Mouse (Mus musculus): ENCODE results near the gene Fn1. TPM values are rescaled to one million over a fixed set of nuclear protein-coding genes. Genes with fewer than 3 reads are reported as not detected.

Fn1 gene
- total and polyA plus RNA-seq, 3 experiments, result 40.5 to 95.9 (median 58.2) TPM

GRCm38 (mm10) chr1:71609057-71609775 lies 43.8 kb downstream of the Fn1 start:
- Histone ChIP-seq H3K4me1 (ENCODE audit: control insufficient read depth, insufficient read depth, low read length) (no peaks in the 10 kb centered on the region), H3K4me3 (no peak overlapping the region), H3K27me3 (ENCODE audit: control insufficient read depth, insufficient read depth, low read length) (no peaks in the 10 kb centered on the region), H3K36me3 (ENCODE audit: control insufficient read depth, insufficient read depth, low read length) (no peaks in the 10 kb centered on the region), H3K9ac (ENCODE audit: low read depth, low read length) (no peak overlapping the region), H3K27ac (no peak overlapping the region), H3K79me2 (replicated peaks; ENCODE audit: control insufficient read depth, insufficient read depth, low read length) (no peaks in the 10 kb centered on the region)
- 94% methylated on average over 37 of the region's 37 CpGs for WGBS
- intact Hi-C loops (cut with DNase I), result no loop called here
- TF ChIP-seq CTCF (IDR thresholded peaks at IDR 0.05) (no peak), EP300 (IDR thresholded peaks at IDR 0.05; ENCODE audit: insufficient read depth, low read depth, low read length) (no peak), POLR2A (IDR thresholded peaks at IDR 0.05; ENCODE audit: insufficient read depth, low read depth, low read length) (no peak)
- DNase-seq, result no peak

GRCm38 (mm10) chr1:71606600-71607325 lies 46.2 kb downstream of the Fn1 start:
- Histone ChIP-seq H3K4me1 (ENCODE audit: control insufficient read depth, insufficient read depth, low read length) (no peaks in the 10 kb centered on the region), H3K4me3 (no peak overlapping the region), H3K27ac (no peak overlapping the region), H3K79me2 (replicated peaks; ENCODE audit: control insufficient read depth, insufficient read depth, low read length) (no peaks in the 10 kb centered on the region), H3K36me3 (ENCODE audit: control insufficient read depth, insufficient read depth, low read length) (no peaks in the 10 kb centered on the region), H3K27me3 (ENCODE audit: control insufficient read depth, insufficient read depth, low read length) (no peaks in the 10 kb centered on the region), H3K9ac (ENCODE audit: low read depth, low read length) (no peak overlapping the region)
- no peak for DNase-seq
- WGBS, result 83% methylated on average over 8 of the region's 8 CpGs
- intact Hi-C loops (cut with DNase I), result no loop called here
- no peak for TF ChIP-seq POLR2A (IDR thresholded peaks at IDR 0.05; ENCODE audit: insufficient read depth, low read depth, low read length)

GRCm38 (mm10) chr1:71605751-71606150 lies 47.2 kb downstream of the Fn1 start:
- Histone ChIP-seq H3K27me3 (ENCODE audit: control insufficient read depth, insufficient read depth, low read length) (no peaks in the 10 kb centered on the region), H3K79me2 (replicated peaks; ENCODE audit: control insufficient read depth, insufficient read depth, low read length) (no peaks in the 10 kb centered on the region), H3K4me3 (no peak overlapping the region), H3K9ac (ENCODE audit: low read depth, low read length) (no peak overlapping the region), H3K27ac (no peak overlapping the region), H3K4me1 (ENCODE audit: control insufficient read depth, insufficient read depth, low read length) (no peaks in the 10 kb centered on the region), H3K36me3 (ENCODE audit: control insufficient read depth, insufficient read depth, low read length) (no peaks in the 10 kb centered on the region)
- TF ChIP-seq CTCF (IDR thresholded peaks at IDR 0.05), result no peak
- TF ChIP-seq POLR2A (IDR thresholded peaks at IDR 0.05; ENCODE audit: insufficient read depth, low read depth, low read length), result no peak
- TF ChIP-seq EP300 (IDR thresholded peaks at IDR 0.05; ENCODE audit: insufficient read depth, low read depth, low read length), result no peak
- intact Hi-C loops (cut with DNase I), result no loop called here
- 89% methylated on average over 2 of the region's 2 CpGs for WGBS
- no peak for DNase-seq

GRCm38 (mm10) chr1:71595365-71595764 lies 57.6 kb downstream of the Fn1 start:
- H3K4me3 ChIP-seq, result no peak overlapping the region
- no peaks in the 10 kb centered on the region for H3K27me3 ChIP-seq (ENCODE audit: control insufficient read depth, insufficient read depth, low read length)
- H3K9ac ChIP-seq (ENCODE audit: low read depth, low read length), result no peak overlapping the region
- no peaks in the 10 kb centered on the region for H3K36me3 ChIP-seq (ENCODE audit: control insufficient read depth, insufficient read depth, low read length)
- TF ChIP-seq POLR2A (IDR thresholded peaks at IDR 0.05; ENCODE audit: insufficient read depth, low read depth, low read length) (no peak), CTCF (IDR thresholded peaks at IDR 0.05) (no peak), EP300 (IDR thresholded peaks at IDR 0.05; ENCODE audit: insufficient read depth, low read depth, low read length) (no peak)
- no peaks in the 10 kb centered on the region for H3K4me1 ChIP-seq (ENCODE audit: control insufficient read depth, insufficient read depth, low read length)
- no peak overlapping the region for H3K27ac ChIP-seq
- DNase-seq, result no peak
- intact Hi-C loops (cut with DNase I), result no loop called here
- WGBS, result 80% methylated on average over 4 of the region's 4 CpGs
- no peaks in the 10 kb centered on the region for H3K79me2 ChIP-seq (replicated peaks; ENCODE audit: control insufficient read depth, insufficient read depth, low read length)

- Histone ChIP-seq H3K27me3 (ENCODE audit: control insufficient read depth, insufficient read depth, low read length) (no peaks in the 10 kb centered on the region), H3K79me2 (replicated peaks; ENCODE audit: control insufficient read depth, insufficient read depth, low read length) (no peaks in the 10 kb centered on the region), H3K4me3 (no peak overlapping the region), H3K27ac (no peak overlapping the region), H3K4me1 (ENCODE audit: control insufficient read depth, insufficient read depth, low read length) (no peaks in the 10 kb centered on the region), H3K9ac (ENCODE audit: low read depth, low read length) (no peak overlapping the region), H3K36me3 (ENCODE audit: control insufficient read depth, insufficient read depth, low read length) (no peaks in the 10 kb centered on the region)
- no peak for DNase-seq
- TF ChIP-seq POLR2A (IDR thresholded peaks at IDR 0.05; ENCODE audit: insufficient read depth, low read depth, low read length) (no peak), EP300 (IDR thresholded peaks at IDR 0.05; ENCODE audit: insufficient read depth, low read depth, low read length) (no peak), CTCF (IDR thresholded peaks at IDR 0.05) (no peak)
- 88% methylated on average over 2 of the region's 2 CpGs for WGBS
- intact Hi-C loops (cut with DNase I), result no loop called here
Measured at GRCm38 (mm10) chr1:71594268-71594667, 58.7 kb downstream of the Fn1 start.

- intact Hi-C loops (cut with DNase I), result no loop called here
- Histone ChIP-seq H3K36me3 (ENCODE audit: control insufficient read depth, insufficient read depth, low read length) (no peaks in the 10 kb centered on the region), H3K27ac (no peak overlapping the region)
Measured at GRCm38 (mm10) chr1:71593184-71593583, 59.8 kb downstream of the Fn1 start.

More at GRCm38 (mm10) chr1:71593184-71593583, 59.8 kb downstream of the Fn1 start:
- no peaks in the 10 kb centered on the region for H3K4me1 ChIP-seq (ENCODE audit: control insufficient read depth, insufficient read depth, low read length)
- H3K79me2 ChIP-seq (replicated peaks; ENCODE audit: control insufficient read depth, insufficient read depth, low read length), result no peaks in the 10 kb centered on the region
- no peak for DNase-seq
- no peak overlapping the region for H3K4me3 ChIP-seq
- 92% methylated on average over 9 of the region's 9 CpGs for WGBS
- no peaks in the 10 kb centered on the region for H3K27me3 ChIP-seq (ENCODE audit: control insufficient read depth, insufficient read depth, low read length)
- no peak overlapping the region for H3K9ac ChIP-seq (ENCODE audit: low read depth, low read length)
- TF ChIP-seq EP300 (IDR thresholded peaks at IDR 0.05; ENCODE audit: insufficient read depth, low read depth, low read length), result no peak
- TF ChIP-seq POLR2A (IDR thresholded peaks at IDR 0.05; ENCODE audit: insufficient read depth, low read depth, low read length), result no peak
- no peak for TF ChIP-seq CTCF (IDR thresholded peaks at IDR 0.05)

Data from heart, adult 2 months (tissue).